Mouse (Mus musculus) limb, embryonic 12.5 days (tissue): ENCODE results near the gene Lmo4. TPM values are rescaled to one million over a fixed set of nuclear protein-coding genes. Genes with fewer than 3 reads are reported as not detected.

ENCODE experiments used
- ATAC-seq: fragments of 200-750 bp; cut with Nextera tagmentation; 2 replicates; pipeline ENCODE4 v1.8.0; 2017; ENCODE audit warnings: low read depth, moderate TSS enrichment; ENCODE audit not compliant: insufficient number of reproducible peaks, insufficient read depth, low FRiP score, low TSS enrichment
- H3K27ac ChIP-seq: fragments of 300-500 bp; sonication (generic); 2 replicates; pipeline ENCODE4 v1.5.1; 2016; ENCODE audit warnings: mild to moderate bottlenecking, moderate library complexity
- H3K27me3 ChIP-seq: fragments of 300-500 bp; sonication (generic); 2 replicates; pipeline ENCODE4 v1.6.1; 2016; ENCODE audit warnings: mild to moderate bottlenecking, moderate library complexity
- H3K36me3 ChIP-seq: fragments of 300-500 bp; sonication (generic); 2 replicates; pipeline ENCODE4 v1.6.1; 2016; ENCODE audit warnings: mild to moderate bottlenecking, moderate library complexity
- H3K4me1 ChIP-seq: fragments of 300-500 bp; sonication (generic); replicated peaks from 2 replicates; pipeline ENCODE4 v1.6.1; 2016
- H3K4me2 ChIP-seq: fragments of 300-500 bp; sonication (generic); 2 replicates; pipeline ENCODE4 v1.6.1; 2016; ENCODE audit warnings: mild to moderate bottlenecking, moderate library complexity
- H3K4me3 ChIP-seq: fragments of 300-500 bp; sonication (generic); replicated peaks from 2 replicates; pipeline ENCODE4 v1.5.1; 2016; ENCODE audit warnings: mild to moderate bottlenecking
- H3K9ac ChIP-seq: fragments of 300-500 bp; sonication (generic); replicated peaks from 2 replicates; pipeline ENCODE4 v1.6.1; 2016; ENCODE audit warnings: mild to moderate bottlenecking, moderate library complexity
- H3K9me3 ChIP-seq: fragments of 300-500 bp; sonication (generic); 2 replicates; pipeline ENCODE4 v1.6.1; 2016; ENCODE audit warnings: mild to moderate bottlenecking, moderate library complexity
- WGBS: fragments of 180-500 bp; shearing (Covaris S2); methylation state at CpG from one replicate; pipeline ENCODE4 v1.1.7; 2016; 5-methylcytosine and 5-hydroxymethylcytosine counted together
- polyA plus RNA-seq: library from polyadenylated mRNA; unstranded; fragments of >200 nt; fragmentation: Nextera tagmentation; extraction: Ambion mirVana; gene quantifications from 2 replicates; pipeline ENCODE4 v1.2.1, GENCODE M21; 2016

Gene Lmo4
- polyA plus RNA-seq, 1 experiment from 2014 or later = 80.8 TPM

- H3K9ac ChIP-seq = peak overlapping the region; percentile 98
These were observed 1.6 kb downstream of the Lmo4 start for GRCm38 (mm10) chr3:144203259-144203987.

DNA sequence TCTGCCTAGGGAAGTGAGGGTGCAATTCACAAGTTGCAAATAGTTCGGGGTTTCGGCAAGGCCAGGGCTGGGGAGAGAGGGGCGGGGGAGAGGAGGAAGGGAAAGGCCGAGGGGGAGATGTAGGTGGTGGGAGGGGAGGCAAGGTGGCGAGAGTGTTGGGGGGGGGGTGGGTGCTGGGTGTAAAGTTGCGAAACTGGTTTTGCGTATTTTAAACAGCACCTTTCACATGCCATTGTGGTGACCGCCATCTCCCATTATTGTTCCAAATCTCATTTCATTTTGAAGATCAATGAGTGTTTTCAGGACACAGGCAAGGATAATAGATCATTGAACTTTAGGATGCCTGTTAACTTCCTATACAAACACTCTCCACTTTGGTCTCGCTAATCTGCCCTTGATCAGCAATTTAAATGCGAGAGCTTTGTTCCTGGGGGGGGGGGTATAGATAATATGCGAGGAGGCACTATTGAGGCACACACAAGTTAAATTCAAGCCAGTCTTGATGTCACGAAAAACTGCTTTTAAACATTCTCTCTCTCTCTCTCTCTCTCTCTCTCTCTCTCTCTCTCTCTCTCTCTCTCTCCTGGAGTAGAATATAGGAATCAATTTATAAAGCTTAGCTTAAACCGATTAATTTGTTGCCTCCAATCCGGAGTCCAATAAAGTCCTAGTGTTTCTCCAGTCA lies 2.3 kb downstream of the Lmo4 start:
- Histone ChIP-seq H3K4me1 (peaks cover 43% of the 10 kb centered on the region), H3K4me2 (peak overlapping the region; percentile 93), H3K27ac (peak overlapping the region; percentile 100), H3K36me3 (peaks cover 20% of the 10 kb centered on the region), H3K27me3 (no peaks in the 10 kb centered on the region), H3K9ac (peak overlapping the region; percentile 98), H3K4me3 (peak overlapping the region; percentile 81), H3K9me3 (no peaks in the 10 kb centered on the region)
- WGBS = under 1% methylated on average over 14 of the region's 14 CpGs
- no peak for ATAC-seq

More at GRCm38 (mm10) chr3:144203259-144203987, 1.6 kb downstream of the Lmo4 start:
- Histone ChIP-seq H3K27ac (peak overlapping the region; percentile 100), H3K27me3 (no peaks in the 10 kb centered on the region), H3K4me1 (peaks cover 37% of the 10 kb centered on the region), H3K36me3 (peaks cover 20% of the 10 kb centered on the region), H3K4me3 (peak overlapping the region; percentile 81), H3K4me2 (peak overlapping the region; percentile 93), H3K9me3 (no peaks in the 10 kb centered on the region)
- ATAC-seq = no peak
- under 1% methylated on average over 15 of the region's 15 CpGs for WGBS

DNA sequence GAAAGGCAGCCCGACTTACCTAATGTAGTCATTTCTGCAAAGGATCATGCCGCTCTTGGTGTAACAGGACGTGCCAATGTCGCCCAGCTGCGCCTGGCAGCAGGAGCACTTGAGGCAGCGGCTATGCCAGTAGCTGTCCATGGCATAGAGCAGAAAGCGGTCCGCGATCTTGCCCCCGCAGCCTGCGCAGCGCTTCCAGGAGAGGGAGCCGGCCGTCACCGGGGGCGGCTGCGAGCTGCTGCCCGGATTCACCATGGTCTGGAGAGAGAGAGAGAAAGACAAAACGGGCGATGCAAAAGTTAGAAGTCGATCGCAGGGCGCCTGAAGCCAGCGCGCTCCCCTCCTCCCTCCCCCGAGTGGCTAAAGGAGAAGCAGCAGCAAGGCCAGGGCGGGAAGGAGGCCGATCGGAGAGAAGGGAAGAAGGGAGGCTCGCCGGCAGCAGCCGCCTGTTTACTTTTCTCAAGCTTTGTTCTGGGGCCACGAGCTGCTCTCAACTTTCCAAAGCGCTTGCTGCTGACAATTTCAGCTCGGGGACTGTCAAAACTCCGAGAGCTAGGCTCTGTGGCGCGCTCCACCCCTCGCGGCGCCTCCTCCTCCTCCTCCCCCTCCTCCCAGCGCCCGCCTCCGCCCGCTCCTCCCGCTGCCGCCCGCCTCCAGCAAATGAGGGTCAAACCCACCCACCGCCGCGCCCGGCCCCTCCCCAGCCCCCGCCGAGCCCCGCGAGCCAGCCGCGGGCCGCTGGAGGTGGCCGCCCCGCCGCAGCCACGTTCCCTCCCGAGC lies 3.0 kb downstream of the Lmo4 start:
- Histone ChIP-seq H3K27me3 (no peaks in the 10 kb centered on the region), H3K4me2 (peak overlapping the region; percentile 93), H3K36me3 (peaks cover 20% of the 10 kb centered on the region), H3K4me1 (peaks cover 48% of the 10 kb centered on the region), H3K9me3 (no peaks in the 10 kb centered on the region), H3K4me3 (peak overlapping the region; percentile 81), H3K27ac (peak overlapping the region; percentile 100), H3K9ac (peak overlapping the region; percentile 98)
- ATAC-seq = 0 out of 2 replicates have a peak, but pooled peaks have one; percentile 21
- WGBS = under 1% methylated on average over 50 of the region's 64 CpGs

DNA sequence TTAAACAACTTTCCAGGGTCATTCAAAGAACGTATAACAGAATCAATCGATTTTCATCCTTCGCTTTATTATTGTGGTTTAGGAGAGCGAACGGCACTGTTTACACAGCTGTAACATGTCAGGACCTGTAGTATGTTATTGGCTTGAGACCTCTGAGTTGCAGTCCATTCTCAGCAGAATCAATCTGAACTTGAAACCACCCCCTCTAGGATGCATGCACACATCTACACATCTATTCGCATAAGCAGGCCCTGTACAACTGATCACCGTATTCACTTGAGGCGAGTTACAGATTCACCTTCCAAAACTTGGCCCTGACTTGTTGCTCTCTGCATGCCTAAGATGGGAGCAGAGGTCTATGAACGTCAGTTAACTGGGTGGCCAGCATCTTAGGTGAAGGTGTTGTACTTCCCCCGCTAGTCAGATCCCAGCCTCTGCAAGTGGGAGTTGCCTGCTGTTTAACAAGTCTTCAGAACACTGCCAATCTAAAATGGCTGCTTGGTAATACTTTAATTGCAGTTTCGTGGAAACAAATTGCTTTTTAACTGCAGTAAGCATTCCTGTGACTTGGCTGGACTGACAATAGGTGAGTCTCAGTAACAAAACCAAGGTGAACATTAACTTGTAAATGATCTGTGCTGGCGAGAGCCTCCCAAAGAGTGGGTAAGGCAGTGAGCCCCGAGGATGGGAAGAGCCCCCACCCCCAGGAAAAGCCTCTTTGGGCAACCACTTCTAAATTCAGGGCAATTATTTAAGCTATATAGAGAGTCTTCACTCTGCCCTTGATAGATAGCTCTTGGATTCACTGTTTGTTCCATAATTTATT lies 19.5 kb downstream of the Lmo4 start:
- no peak for ATAC-seq
- WGBS = 57% methylated on average over 13 of the region's 13 CpGs

DNA sequence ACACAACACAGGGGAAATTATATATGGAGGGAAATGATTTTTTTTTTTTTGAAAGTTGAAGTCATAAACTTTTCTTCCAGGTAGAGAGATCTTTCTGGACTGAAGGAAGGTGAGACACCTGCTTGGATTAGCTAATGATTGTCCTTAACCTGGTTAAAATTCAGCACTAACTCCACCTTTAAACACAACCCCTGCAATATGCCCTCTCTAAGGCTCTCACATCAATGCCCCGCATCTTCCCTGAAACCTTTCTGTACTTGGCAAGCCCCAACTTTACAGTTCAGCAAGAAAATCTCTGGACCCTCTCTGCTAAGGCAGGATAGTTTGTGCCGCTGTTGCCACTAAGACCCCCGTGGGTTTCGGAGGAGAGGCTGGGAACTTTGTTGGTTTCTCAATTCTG lies 20.1 kb downstream of the Lmo4 start:
- ATAC-seq = no peak
- Histone ChIP-seq H3K4me1 (peaks cover 23% of the 10 kb centered on the region), H3K36me3 (peaks cover 31% of the 10 kb centered on the region), H3K4me2 (no peak overlapping the region), H3K9me3 (no peaks in the 10 kb centered on the region), H3K9ac (no peak overlapping the region), H3K4me3 (no peak overlapping the region), H3K27ac (peak overlapping the region; percentile 42; the same call in 1 of the 2 replicates), H3K27me3 (no peaks in the 10 kb centered on the region)
- WGBS = 79% methylated on average over 4 of the region's 4 CpGs

More for the DNA sequence above, 19.5 kb downstream of the Lmo4 start:
- no peaks in the 10 kb centered on the region for H3K27me3 ChIP-seq
- H3K4me2 ChIP-seq = no peak overlapping the region
- H3K27ac ChIP-seq = peak overlapping the region; percentile 42; the same call in 1 of the 2 replicates
- no peak overlapping the region for H3K4me3 ChIP-seq
- H3K36me3 ChIP-seq = peaks cover 37% of the 10 kb centered on the region
- H3K9ac ChIP-seq = no peak overlapping the region
- peaks cover 29% of the 10 kb centered on the region for H3K4me1 ChIP-seq
- no peaks in the 10 kb centered on the region for H3K9me3 ChIP-seq

- H3K4me1 ChIP-seq = peaks cover 13% of the 10 kb centered on the region
- H3K9ac ChIP-seq = no peak overlapping the region
- H3K27me3 ChIP-seq = no peaks in the 10 kb centered on the region
- WGBS = 76% methylated on average over 6 of the region's 6 CpGs
- ATAC-seq = no peak
- H3K36me3 ChIP-seq = peaks cover 7% of the 10 kb centered on the region; the same call in 1 of the 2 replicates
- no peak overlapping the region for H3K27ac ChIP-seq
- no peak overlapping the region for H3K4me2 ChIP-seq
- H3K4me3 ChIP-seq = no peak overlapping the region
- H3K9me3 ChIP-seq = no peaks in the 10 kb centered on the region
These were observed 22.8 kb downstream of the Lmo4 start for GRCm38 (mm10) chr3:144182229-144182628.

- Histone ChIP-seq H3K9ac (no peak overlapping the region), H3K4me2 (no peak overlapping the region), H3K27me3 (no peaks in the 10 kb centered on the region), H3K4me1 (no peaks in the 10 kb centered on the region), H3K36me3 (no peaks in the 10 kb centered on the region), H3K4me3 (no peak overlapping the region), H3K9me3 (no peaks in the 10 kb centered on the region), H3K27ac (no peak overlapping the region)
- no peak for ATAC-seq
- 62% methylated on average over 3 of the region's 3 CpGs for WGBS
These were observed 26.1 kb downstream of the Lmo4 start for GRCm38 (mm10) chr3:144178937-144179336.

- Histone ChIP-seq H3K9ac (no peak overlapping the region), H3K27ac (no peak overlapping the region), H3K4me3 (no peak overlapping the region), H3K4me2 (no peak overlapping the region), H3K27me3 (no peaks in the 10 kb centered on the region), H3K4me1 (peaks cover 9% of the 10 kb centered on the region; the same call in 1 of the 2 replicates), H3K36me3 (no peaks in the 10 kb centered on the region), H3K9me3 (no peaks in the 10 kb centered on the region)
- no peak for ATAC-seq
- WGBS = 36% methylated on average over 7 of the region's 7 CpGs
These were observed 31.0 kb downstream of the Lmo4 start for GRCm38 (mm10) chr3:144173866-144174588.

- WGBS = 54% methylated on average over 11 of the region's 11 CpGs
- H3K4me1 ChIP-seq = peaks cover 9% of the 10 kb centered on the region; the same call in 1 of the 2 replicates
- no peak overlapping the region for H3K4me3 ChIP-seq
- ATAC-seq = no peak
- no peaks in the 10 kb centered on the region for H3K27me3 ChIP-seq
- H3K9me3 ChIP-seq = no peaks in the 10 kb centered on the region
- no peak overlapping the region for H3K27ac ChIP-seq
- no peaks in the 10 kb centered on the region for H3K36me3 ChIP-seq
- H3K4me2 ChIP-seq = no peak overlapping the region
- H3K9ac ChIP-seq = no peak overlapping the region
These were observed 31.9 kb downstream of the Lmo4 start for GRCm38 (mm10) chr3:144173138-144173537.

GRCm38 (mm10) chr3:144171749-144172148 lies 33.3 kb downstream of the Lmo4 start:
- no peak overlapping the region for H3K9ac ChIP-seq
- H3K9me3 ChIP-seq = no peaks in the 10 kb centered on the region
- peaks cover 9% of the 10 kb centered on the region; the same call in 1 of the 2 replicates for H3K4me1 ChIP-seq
- no peak for ATAC-seq
- H3K4me3 ChIP-seq = no peak overlapping the region
- no peak overlapping the region for H3K27ac ChIP-seq
- no peaks in the 10 kb centered on the region for H3K36me3 ChIP-seq
- H3K27me3 ChIP-seq = no peaks in the 10 kb centered on the region
- WGBS = 75% methylated on average over 2 of the region's 2 CpGs
- no peak overlapping the region for H3K4me2 ChIP-seq
